Mouse (Mus musculus): ENCODE measurements around the gene Prr5.

Prr5 gene

GRCm38 (mm10) chr15:84680545-84681454 is 11.4 kb downstream of the Prr5 start:
- no peak for DNase-seq

DNA sequence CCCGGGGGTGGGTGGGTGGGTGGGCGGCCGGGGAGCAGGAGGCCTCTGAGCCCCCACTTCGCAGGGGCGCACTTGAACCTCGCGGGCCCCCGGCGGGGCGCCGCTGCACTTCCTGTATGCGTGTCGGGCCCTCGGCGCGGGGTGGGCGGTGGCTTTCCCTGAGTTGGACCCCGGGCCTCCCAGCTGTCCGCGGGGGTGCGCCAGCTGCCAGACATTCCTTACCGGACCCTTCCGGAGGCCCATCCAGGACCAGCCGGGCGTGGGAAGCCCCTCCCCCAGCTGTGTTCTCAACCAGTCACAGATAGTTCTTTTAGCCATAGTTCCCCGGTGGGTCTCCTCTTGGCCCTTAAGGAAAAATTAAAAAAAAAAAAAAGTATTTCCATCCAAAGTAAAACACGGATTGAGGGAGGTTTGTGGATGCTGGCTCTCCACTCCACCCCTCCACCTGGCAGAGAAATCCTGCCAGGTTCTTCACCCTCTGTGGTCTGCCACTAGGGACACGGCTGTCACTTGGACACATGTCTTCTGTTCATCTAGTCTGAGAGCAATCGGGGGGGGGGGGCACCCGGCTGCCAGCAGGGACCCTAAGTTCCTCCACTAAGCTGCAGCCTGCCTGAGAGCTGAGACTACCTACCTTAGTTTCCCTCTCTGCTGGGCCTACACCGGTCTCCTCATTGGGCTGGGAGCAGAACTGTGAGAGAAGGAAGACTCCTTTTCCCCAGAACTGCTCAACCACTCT is 12.2 kb downstream of the Prr5 start:
- no peak for DNase-seq

DNA sequence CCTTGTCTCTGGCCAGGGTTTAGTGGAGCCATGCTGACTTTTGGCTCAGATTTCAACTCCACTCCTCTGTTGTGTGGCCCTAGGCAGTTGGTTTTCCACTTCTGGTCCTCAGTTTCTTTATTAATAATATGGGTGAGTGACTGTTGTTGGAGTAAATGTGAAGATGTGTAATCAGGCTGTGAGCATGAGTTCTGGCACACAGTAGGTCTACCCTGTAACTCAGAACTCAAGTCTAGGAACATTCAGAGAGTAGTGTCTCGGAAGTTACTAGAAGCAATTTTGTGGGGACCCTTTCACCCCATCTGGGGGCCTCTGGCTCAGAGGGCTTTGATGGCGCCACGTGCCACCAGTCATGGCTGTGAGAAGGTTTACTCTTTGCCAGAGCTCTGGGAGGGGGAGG is 12.8 kb downstream of the Prr5 start:
- DNase-seq: no peak

GRCm38 (mm10) chr15:84682821-84683220 is 13.4 kb downstream of the Prr5 start:
- no peak for DNase-seq

GRCm38 (mm10) chr15:84684520-84684919 is 15.1 kb downstream of the Prr5 start:
- no peak for DNase-seq

GRCm38 (mm10) chr15:84685417-84685816 is 16.0 kb downstream of the Prr5 start:
- no peak for DNase-seq

DNA sequence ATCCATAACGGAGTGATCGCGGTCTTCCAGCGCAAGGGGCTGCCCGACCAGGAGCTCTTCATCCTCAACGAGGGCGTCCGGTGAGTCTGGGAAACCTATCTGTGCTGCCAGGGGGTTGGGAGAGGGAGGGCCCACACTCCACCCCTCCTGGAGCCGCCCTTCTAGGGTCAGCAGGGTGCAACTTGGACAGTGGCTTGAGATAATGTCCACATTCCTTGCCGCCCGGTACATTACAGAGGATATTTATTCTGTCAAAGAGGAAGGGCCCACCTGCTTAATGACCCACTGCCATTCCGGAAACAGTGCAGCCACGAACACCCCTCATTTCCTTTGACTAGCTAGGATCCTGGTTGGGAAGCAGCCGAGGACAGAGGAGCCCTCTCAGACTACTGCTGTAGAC is 18.5 kb downstream of the Prr5 start:
- no peak for DNase-seq

GRCm38 (mm10) chr15:84689356-84689755 is 19.9 kb downstream of the Prr5 start:
- no peak for DNase-seq

DNA sequence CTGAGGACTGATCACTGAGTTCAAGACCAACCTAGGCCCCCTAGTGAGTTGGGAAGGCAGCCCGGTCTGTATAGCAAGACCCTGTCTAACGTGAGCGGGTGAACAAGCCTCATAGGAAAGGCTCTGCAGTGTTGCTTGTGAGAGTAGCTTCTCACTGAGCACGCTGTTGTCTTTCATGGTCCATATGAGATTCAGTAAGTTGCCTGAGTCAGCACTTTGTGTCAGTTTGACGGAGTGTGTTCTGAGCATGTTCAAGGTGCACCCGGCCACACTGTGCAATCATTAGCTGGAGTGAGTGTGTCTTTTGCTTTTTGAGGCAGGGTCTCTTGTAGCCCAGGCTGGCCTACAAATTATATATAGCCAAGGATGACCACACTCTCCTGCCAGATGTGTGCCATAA is 22.1 kb downstream of the Prr5 start:
- DNase-seq: no peak

GRCm38 (mm10) chr15:84692645-84693044 is 23.2 kb downstream of the Prr5 start:
- DNase-seq: no peak

DNA sequence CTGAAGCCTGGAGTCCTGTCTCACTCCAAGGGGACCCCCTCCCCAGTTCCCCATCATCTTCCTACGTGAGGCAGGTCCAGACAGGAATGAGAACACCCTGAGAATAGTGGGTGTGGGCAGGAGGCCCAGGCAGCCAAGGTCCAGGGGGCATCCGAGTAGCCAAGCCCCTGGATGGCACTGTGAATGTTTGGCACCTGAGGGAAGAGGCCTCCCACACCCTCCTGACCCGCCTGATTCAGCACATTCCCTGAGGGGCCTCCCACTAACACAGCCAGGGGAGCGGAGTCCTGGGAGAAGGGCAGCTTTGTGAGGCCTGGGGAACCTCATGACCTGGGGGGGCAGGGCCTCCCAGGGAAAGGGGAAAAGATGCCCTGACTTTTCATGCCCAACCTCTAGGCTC is 26.6 kb downstream of the Prr5 start:
- DNase-seq: no peak

GRCm38 (mm10) chr15:84697611-84698011 is 28.2 kb downstream of the Prr5 start:
- DNase-seq: peak; percentile 23

- no peak for DNase-seq
Observed at GRCm38 (mm10) chr15:84698189-84698588, 28.8 kb downstream of the Prr5 start.

DNA sequence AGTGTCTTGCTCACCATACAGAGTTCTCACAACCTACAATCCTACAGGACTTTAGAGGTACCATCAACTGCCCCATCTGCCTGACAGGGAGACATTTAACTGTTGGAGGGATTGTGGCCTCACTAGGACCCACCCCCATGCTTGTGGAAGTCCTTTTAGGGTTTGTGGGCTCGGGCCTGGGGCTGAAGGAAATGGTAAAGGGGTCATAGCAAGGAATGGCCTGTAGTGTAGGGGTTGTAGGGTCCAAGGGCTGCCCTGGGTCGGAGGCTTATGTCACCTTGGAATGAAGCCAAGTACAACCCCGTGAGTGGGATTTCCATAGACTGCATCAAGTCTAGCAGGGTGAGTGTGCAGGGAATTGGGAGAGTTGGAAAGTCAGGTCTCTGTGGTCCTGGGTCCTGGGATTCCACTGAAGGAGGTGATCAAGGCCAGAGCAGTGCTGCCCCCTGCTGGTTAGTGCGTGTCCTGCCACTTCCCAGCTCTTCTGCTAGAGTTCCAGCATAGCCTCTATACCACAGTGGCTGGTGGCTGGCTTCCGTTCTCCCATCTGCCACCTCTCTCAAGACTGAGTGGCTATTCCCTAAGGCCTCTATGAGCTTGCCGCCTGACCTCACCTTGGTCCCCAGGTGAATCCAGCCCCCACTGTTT is 30.9 kb downstream of the Prr5 start:
- no peak for DNase-seq

GRCm38 (mm10) chr15:84701947-84702346 is 32.5 kb downstream of the Prr5 start:
- DNase-seq: peak; percentile 28

- DNase-seq: no peak
Observed at GRCm38 (mm10) chr15:84702391-84703345, 33.2 kb downstream of the Prr5 start.

- no peak for DNase-seq
Observed at GRCm38 (mm10) chr15:84703992-84704391, 34.6 kb downstream of the Prr5 start.

GRCm38 (mm10) chr15:84705351-84705901 is 36.0 kb downstream of the Prr5 start:
- DNase-seq: no peak

GRCm38 (mm10) chr15:84706983-84707619 is 37.7 kb downstream of the Prr5 start:
- DNase-seq: no peak

- DNase-seq: no peak
Observed at GRCm38 (mm10) chr15:84712566-84713405, 43.4 kb downstream of the Prr5 start.

- no peak for DNase-seq
Observed at GRCm38 (mm10) chr15:84714730-84715129, 45.3 kb downstream of the Prr5 start.

All from cerebellum, adult 9-10 months (tissue).